Mouse (Mus musculus): ENCODE data around the gene Ppp1r13b.

The Ppp1r13b gene

DNA sequence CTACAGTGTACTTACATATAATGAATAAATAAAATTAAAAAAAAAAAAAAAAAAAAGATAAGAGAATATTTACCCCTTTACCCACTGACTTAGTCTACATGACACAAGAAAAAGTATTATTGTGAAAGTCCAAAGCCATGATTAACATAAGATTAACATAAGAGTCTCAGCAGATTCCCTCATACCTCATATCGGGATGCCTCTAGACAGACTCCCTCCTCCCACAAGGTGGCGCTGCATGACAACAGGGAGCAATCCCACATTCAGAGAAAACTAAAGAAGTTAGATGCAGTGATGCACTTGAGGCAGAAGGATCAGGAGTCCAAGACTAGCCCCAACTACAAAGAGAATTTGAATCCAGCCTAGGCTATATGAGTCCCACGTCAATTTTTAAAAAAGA is 29.7 kb downstream of the Ppp1r13b start:
- peak; percentile 75 for DNase-seq

DNA sequence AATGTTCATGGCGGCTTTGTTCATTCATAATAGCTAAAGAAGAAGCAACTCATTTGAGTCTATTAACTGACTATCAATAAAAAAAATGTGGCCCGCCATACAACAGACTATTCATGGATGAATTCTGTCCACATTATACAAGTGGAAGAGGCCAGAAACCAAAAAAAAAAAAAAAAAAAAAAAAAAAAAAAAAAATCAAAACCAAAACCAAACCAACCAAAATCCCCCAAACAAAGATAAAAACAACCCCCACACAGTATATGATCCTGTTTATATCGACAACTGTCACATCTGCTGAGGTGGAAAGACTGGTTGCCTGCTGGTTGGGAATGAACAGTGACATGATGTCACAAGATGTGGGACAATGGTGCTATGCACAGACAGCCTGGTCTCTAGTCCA is 32.4 kb downstream of the Ppp1r13b start:
- no peak for DNase-seq

DNA sequence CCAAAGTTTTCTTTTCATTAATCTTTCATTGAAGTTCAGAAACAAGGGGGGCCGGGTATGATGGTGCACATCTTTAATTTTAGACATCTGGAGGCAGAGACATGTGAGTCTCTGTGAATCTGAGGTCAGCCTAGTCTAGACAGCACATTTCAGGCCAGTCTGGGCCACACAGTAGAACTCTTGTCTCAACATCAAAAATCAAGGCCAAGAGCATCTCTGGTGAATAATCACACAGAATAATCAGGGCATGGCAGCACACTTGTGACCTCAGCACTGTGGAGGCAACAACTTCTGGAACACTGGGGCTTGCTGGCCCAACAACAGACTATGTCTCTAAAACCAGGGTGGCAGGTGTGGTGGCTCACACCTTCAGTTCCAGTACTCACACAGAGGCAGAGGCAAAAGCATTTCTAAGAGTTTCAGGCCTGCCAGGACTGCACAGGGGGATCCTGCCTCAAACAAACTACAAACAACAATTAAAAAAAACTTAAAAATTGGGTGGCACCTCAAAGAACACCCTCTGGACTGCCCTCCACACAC is 33.2 kb downstream of the Ppp1r13b start:
- no peak for DNase-seq

DNA sequence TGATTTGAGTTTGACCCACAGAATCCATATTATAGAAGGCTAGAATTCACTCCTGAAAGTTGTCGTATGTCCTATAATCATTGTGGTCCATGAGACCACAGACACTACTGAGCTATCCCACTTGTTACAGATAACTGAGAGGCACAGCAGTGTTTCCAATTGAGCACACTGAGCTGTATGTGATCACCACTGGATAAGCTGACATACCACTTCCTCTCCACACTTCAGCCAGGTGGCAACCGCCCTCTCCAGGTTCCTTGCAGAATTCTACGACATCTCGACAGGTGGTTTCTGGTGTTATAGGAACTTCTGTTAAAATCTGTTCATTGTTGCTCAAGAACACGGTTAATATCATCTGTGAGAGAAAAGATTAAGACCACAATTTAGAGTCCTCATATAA is 35.8 kb downstream of the Ppp1r13b start:
- no peak for DNase-seq

DNA sequence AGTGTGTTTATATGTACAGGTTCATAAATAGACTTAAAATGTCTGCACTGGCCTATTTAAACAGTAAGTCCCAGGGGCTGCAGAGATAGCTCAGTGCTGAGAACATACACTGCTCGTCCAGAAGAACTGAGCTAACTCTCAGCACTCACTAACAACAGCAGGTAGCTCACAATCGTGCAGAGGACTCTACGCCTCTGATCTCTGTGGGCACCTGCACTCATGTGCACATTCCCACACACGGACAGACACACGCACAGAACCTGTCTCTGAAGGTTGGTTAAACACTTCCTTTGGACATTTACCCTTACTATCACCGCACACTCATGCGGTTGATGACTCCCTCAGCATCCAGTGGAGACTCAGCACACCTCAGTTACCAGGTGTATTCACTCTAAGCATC is 37.1 kb downstream of the Ppp1r13b start:
- DNase-seq, result no peak

DNA sequence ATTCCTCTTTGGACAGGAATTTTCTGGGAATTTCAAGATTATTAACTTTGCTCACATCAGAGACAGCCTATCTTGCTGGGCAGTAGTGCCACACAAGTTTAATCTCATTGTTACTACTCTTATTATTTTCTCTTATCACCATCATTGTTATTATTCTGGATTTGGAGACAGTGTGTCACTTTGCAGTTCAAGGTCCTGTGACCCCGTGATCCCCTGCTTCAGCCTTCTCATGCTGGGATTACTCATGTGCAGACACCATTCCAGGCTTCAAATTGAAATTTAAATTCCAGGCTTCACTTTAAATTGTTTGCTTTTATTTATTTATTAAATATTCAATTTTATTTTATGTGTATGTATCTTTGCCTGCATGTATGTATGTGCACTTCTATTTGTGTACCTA is 38.1 kb downstream of the Ppp1r13b start:
- no peak for DNase-seq

DNA sequence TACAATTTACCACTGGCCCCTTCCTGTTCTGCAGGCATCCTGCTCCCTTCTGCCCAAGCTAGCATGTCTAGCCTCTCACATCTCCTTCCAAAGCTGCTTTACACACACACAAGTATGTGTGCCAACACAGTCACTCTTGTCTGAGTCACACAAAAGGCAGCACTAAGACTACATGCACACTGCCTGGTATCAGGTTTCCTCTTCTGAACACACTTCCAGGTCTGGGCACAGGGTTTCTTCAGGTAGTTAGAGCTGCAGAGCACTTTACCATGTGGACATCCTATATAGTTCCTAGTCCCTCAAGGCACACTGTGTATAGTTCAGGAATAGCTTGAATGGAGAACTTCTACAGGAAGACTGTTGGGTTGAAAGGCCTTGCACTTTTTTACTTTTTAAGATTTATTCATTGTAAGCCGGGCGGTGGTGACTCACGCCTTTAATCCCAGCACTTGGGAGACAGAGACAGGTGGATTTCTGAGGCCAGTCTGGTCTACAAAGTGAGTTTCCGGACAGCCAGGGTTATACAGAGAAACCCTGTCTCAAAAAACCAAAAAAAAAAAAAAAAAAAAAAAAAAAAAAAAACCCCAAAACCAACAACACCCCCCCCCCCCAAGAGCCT is 43.6 kb downstream of the Ppp1r13b start:
- no peak for DNase-seq

DNA sequence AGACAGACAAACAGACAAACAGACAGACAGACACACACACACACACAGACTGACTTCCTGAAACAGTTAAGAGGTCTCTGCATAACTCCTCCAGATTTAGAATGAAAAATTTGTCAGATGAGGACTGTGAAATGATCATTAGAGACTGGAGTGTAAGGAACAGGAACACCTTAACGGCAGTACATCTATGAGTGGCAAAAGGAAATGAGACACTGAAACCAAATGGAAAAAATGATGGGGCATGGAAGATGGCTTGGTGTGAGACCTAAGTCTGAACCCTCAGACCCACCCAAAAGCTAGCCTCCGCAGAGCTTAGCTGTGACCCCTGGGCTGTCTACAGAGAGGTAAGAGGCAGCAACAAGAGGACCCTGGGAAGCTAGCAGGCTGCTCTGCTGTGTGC is 52.5 kb downstream of the Ppp1r13b start:
- no peak for DNase-seq

DNA sequence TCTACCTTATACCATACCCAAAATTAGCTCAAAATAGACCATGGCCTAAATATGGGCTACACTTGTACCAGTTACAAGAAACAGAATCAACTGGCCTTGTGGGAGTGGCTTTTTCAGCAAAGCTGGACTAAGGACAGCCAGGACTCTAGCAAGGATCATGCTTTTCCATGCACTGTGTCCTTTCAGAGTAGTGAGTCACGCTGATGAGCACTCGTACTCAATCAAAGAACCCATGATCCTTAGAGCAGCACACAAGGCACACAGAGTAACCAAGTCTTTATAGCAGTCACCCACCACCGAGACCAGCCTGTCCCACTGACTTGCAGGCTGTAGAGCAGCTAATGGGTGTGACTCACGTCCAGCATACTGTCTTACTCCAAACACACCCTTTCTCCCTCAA is 54.4 kb downstream of the Ppp1r13b start:
- DNase-seq, result no peak

DNA sequence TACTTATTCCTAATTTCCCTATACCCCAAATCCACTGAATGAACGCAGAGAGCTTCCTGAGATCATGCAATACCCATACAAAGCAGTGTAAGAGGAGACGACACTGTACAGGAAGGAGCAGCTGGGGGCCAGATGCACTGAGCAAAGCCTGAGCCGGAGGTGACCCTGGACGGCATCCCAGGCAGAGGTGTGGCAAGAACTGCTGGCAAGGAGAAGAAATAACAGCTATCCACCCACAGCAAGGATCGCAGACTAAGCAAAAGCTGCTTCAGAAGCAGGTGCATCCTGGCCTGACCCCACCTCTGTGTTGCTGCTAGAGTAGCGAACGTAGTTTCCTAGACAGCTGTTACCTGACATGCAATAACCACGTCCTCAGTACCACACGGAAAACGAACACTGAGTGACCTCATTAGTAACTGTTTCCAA is 54.9 kb downstream of the Ppp1r13b start:
- no peak for DNase-seq

DNA sequence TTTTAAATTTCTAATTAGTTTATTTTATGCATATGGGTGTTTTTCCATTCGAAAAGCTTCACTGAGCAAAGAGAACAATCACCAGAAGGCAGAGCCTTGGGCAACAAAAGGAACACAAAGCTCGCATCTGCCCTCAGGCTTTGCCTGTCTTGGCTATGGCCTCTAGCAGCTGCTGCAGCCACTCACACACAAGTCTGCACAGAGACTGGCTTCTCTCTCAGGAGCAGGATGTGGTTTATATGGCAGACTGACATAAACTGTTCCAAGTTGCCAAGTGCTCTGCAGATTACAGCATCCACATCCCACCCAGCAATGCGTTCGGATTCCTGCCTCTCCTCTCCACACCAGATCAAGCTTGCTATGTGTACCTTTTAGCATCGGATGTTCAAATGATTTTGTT is 56.2 kb downstream of the Ppp1r13b start:
- no peak for DNase-seq

DNA sequence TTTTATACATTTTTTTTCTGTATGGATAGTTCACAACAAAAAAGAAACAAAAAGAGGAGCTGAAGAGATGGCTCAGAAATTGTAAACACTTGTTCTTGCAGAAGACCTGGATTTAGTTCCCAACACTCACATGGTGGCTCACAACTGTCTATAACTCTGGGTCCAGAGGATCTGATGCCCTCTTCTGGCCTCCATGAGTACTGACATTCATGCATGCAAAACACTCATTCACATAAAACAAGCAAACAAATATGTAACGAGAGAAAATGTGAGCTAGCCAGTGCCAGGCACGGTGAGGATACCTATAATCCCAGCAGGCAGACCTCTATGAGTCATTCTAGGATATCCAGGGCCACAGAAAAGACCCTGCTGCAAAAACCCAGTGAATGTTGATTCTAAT is 56.7 kb downstream of the Ppp1r13b start:
- no peak for DNase-seq

DNA sequence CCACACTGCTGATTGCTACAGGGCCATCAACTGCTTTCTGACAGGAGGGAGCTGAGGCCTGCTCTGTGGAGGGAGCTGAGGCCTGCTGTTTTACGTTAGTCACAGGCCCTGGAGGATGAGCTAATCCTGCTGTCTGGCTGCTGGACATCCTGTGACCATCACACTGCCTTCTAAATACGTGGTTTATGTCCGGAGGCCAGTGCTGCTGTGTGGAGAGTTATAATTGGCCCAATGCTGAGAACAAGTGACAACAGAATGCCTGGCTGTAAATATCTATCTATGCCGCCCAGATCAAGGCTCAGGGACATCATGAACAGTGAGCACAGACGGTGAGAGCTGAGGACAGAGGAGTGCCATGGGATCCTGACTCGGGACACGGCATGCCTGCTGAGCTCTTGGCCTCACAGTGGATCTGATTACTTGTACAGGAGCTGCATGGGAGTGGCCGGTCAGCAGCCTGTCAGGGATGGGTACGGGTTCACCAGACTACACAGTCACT is 59.6 kb downstream of the Ppp1r13b start:
- no peak for DNase-seq

DNA sequence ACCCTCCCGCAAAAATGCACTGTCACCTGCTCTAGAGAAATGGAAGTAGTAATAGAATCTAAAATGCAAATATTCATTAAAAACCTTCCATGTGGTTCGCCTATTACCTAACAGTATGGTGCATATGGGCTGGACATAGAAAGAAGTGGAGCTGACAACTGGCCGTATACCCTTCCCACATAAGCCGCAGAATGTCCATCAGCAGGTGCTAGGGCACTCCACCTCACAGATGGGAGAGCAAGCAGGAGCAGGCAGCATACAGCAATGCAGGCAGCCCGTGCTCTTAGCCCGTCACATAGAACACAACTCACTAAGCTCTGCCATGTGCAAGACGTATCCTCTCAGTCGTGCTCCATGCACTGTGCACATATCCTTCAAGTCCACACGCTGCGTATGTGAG is 61.1 kb downstream of the Ppp1r13b start:
- no peak for DNase-seq

DNA sequence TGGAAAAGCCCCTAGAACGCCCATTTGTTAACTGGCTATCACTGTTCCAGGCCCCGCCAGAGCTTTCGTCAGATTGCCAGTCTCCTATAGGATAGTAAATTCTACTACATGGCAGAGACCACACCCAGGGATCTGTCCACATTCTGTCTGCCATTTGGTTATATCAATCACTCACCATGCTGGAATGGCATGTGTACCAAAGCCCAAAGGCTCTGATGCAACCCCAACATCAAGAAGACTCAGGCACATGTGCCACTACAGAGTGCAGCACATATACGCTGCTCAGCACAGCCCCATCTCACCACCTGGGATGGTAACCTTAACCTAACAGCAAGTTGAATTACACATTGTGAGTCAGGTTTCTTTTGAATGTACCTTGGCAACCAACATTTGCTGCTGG is 62.0 kb downstream of the Ppp1r13b start:
- DNase-seq, result no peak

DNA sequence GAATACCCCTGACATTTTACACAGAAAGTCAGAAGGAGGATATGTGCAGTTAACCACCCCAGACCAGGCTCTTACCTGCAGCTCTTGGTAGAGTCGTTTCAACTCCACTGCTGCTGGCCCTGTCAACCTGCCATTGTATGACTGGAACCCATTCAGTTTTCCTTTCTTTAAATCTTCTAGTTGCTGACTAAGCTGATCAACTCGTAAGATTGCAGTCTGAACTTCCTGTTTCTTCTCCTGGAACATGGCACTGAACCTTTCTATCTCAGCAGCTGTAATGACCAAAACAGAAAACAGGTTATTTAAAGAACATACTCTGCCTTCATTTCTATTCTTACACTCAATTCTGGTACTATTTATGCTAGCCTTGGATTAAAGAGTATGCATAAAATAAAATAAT is 64.4 kb downstream of the Ppp1r13b start:
- no peak for DNase-seq

DNA sequence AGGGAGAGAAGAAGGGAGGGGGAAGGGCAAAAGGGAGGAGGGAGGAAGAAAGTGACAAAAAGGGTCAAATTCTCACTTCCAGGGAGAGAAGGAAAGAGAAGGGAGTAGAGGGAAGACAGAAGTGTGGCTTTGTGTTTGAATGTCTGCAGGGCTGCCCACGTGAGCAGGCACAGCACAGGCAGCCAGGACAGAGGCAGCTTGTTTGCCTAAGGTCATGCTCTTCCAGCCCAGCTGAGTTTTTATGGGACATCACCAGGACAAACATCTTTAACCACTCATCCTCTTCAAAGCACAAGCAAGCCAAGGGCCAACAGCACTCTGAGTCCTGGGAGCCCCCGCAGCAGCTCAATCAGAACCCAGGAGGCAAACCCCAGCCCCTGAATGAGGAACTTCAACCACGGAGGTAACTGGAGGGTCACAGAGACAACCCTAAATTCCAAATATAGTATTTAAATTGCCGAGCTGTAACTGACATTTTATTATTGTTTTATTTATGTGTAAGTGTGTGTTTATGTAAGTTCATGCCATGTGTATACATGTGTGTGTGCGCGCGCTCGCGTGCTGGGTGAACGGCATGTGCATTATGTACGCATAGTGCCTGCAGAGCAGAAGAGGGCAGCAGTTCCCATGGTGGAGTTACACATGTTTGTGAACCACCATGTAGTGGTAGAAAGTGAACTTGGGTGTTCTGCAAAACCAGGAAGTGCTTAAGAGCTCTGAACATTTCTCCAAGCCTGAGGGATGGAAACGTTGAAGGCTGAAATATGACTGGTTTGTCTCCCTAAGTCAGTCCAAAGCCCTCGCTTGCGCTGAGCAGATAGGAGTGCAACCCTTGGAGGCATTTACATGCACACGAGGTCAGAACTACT is 65.1 kb downstream of the Ppp1r13b start:
- no peak for DNase-seq

DNA sequence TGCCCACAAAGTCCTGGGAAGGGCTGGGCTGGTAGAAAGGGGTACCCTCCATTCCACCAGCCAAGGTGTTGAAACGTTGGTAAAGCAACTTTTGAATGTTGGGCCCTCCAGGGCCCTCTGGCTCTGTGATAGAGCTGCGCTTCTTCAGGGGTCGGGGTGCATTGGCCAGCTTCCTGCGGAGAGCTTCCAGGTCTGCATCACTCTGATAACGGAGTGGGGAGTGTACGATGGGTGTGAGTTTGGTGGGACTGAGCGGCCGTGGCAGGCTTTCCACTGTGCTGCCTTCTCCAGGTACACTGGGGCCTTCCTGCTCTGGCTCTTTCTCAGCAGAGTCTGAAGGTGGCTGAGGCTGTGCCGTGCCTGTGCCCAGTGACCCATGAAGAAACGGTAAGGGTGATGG is 74.5 kb downstream of the Ppp1r13b start:
- no peak for DNase-seq

DNA sequence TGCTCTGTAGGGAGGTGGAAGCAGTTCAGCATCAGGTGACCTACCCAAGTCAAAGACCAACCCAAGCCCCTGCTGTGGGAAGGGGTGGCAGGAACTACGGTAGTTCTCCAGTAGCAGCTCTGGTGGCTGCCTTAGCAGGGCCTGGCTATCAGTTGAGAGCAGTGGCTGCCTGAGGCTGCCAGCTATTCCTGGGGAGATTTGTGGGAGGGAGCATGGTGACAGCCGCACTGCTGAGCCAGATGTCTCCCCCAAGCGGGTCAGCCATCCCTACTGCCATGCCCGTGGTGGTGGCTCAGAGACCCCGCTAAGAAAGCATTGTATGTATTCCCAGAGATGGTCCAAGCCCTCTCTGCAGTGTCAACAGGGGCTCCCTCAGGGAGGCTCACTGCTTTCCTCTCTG is 75.3 kb downstream of the Ppp1r13b start:
- DNase-seq, result no peak

DNA sequence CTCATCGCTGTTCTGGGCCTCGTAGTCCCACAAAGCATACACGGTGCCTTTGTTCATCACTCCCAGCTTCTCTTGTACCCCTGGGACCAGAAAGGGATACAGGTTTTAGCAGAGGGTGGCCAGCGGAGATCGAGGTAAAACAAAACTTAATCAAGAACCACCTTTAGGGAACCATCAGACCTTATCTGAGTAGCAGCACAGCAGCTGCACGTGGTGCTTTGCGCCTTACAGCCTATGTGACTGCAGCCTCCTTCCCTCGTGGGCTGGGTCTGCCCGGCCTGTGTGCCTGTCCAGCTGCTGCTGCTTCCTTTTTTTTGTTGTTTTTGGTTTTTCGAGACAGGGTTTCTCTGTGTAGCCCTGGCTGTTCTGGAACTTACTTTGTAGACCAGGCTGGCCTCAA is 77.5 kb downstream of the Ppp1r13b start:
- DNase-seq, result no peak

DNA sequence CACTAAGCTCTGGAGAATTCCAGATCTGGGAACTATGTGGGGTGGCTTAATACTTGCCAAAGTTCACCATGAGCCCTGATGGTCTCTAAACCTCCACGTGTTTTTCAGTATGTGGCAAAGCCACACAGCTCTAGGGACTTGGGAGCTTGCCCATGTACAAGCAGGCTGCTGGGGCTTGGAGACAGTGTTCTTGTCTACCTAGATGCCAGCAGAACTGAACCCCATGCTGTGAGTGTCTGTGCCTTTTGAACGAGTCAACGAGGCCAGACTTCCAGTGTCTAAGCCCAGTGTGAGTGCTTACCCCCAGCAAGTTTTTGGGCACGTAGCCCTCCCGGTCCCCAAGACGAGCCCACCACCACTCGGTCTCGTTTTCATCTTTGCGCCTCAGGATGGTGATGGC is 78.0 kb downstream of the Ppp1r13b start:
- no peak for DNase-seq

DNA sequence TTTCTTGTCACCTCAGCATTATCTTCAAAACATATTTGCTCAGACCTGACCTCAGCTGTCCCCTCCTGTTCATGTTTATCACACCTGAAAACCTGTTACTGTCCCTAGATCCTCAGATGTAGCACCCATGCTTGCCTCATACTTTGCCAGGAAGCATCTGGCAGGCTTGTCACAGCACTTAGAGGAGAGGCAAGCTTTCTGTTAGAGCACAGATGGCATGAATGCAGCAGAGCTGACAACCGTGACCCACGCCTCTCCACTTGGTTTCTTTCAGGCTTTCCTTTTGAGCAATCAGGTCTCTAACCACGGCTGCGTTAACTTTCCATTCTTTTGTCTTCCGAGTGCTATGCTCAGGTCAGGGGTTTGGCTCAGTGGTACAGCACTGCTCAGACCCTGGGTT is 78.5 kb downstream of the Ppp1r13b start:
- peak; percentile 48 for DNase-seq

DNA sequence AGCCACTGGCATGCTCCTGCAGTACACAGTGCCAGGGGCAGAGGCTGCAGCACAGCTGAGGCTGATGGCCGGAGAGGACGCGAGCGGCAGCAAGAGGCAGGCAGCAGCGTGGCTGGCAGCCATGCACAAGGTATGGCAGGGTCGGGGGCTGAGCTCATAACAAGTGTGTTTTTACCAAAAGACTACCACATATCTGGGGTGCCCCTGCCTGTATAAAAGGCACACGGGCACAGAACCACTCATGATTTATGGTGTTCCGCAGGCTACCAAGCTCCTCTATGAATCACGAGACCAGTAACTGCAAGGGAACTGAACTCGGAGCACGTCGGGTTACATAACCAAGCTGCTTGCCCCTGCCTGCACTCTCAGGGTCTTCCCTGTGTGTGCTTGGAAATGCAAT is 80.4 kb downstream of the Ppp1r13b start:
- DNase-seq, result no peak

DNA sequence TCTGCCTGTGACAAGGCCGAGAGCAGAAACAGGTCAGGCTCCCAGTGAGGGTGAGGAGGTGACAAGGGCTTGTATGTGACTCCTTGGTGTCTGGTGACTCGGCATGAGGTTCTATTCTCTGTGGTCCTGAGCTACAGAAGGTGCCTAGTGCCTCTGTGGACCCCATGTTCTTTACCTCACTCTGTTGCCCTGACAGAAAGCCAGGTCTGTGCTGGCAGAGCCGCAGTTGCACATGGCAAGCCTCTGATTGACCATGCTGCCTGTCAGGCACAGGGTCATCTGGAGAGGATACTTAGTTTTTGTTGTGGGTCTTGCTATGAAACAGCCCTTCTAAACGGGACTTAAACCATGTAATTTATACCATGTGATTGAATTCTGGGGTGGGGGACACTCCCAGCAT is 86.0 kb downstream of the Ppp1r13b start:
- no peak for DNase-seq

All from right cerebral cortex, adult 18-20 months (tissue).